Mouse (Mus musculus) common myeloid progenitor, adult 5-6 weeks (primary cell): ENCODE data around the gene Adamts14. TPM values are rescaled to one million over a fixed set of nuclear protein-coding genes. Genes with fewer than 3 reads are reported as not detected.

Experiments
- ATAC-seq: replicated peaks from 2 replicates; pipeline ENCODE4 v1.8.0; 2016; ENCODE audit warnings: low read depth, mild to moderate bottlenecking, moderate TSS enrichment, inconsistent platforms; ENCODE audit not compliant: poor library complexity, severe bottlenecking
- total RNA-seq: library from RNA; stranded (forward); fragments of 200-1000, 187-1606 nt; gene quantifications from 2 replicates; pipeline ENCODE4 v1.2.3, GENCODE M21; 2017

Adamts14 gene
- total RNA-seq, 1 experiment from 2014 or later, result 0.14 TPM

GRCm38 (mm10) chr10:61236683-61237390 lies 36.4 kb downstream of the Adamts14 start:
- ATAC-seq, result no peak

- no peak for ATAC-seq
These were observed 37.5 kb downstream of the Adamts14 start for GRCm38 (mm10) chr10:61235677-61236267.

GRCm38 (mm10) chr10:61234319-61234718 lies 38.9 kb downstream of the Adamts14 start:
- ATAC-seq, result no peak

GRCm38 (mm10) chr10:61232858-61233567 lies 40.2 kb downstream of the Adamts14 start:
- ATAC-seq, result no peak

- no peak for ATAC-seq
These were observed 41.5 kb downstream of the Adamts14 start for GRCm38 (mm10) chr10:61231756-61232155.

- ATAC-seq, result no peak
These were observed 46.3 kb downstream of the Adamts14 start for GRCm38 (mm10) chr10:61226784-61227396.

GRCm38 (mm10) chr10:61225694-61226093 lies 47.5 kb downstream of the Adamts14 start:
- no peak for ATAC-seq

GRCm38 (mm10) chr10:61219318-61219717 lies 53.9 kb downstream of the Adamts14 start:
- no peak for ATAC-seq

- peak; percentile 57; the same call in 1 of the 2 replicates for ATAC-seq
These were observed 57.1 kb downstream of the Adamts14 start for GRCm38 (mm10) chr10:61216163-61216562.

- no peak for ATAC-seq
These were observed 57.6 kb downstream of the Adamts14 start for GRCm38 (mm10) chr10:61215658-61216057.

- no peak for ATAC-seq
These were observed 60.4 kb downstream of the Adamts14 start for GRCm38 (mm10) chr10:61212817-61213216.

GRCm38 (mm10) chr10:61211743-61212142 lies 61.5 kb downstream of the Adamts14 start:
- ATAC-seq, result peak; percentile 75

GRCm38 (mm10) chr10:61211105-61211504 lies 62.1 kb downstream of the Adamts14 start:
- ATAC-seq, result no peak

- no peak for ATAC-seq
These were observed 65.0 kb downstream of the Adamts14 start for GRCm38 (mm10) chr10:61208114-61208684.

GRCm38 (mm10) chr10:61203930-61204329 lies 69.3 kb downstream of the Adamts14 start:
- ATAC-seq, result no peak

- no peak for ATAC-seq
These were observed 71.5 kb downstream of the Adamts14 start for GRCm38 (mm10) chr10:61201596-61202318.

- no peak for ATAC-seq
These were observed 72.2 kb downstream of the Adamts14 start for GRCm38 (mm10) chr10:61200998-61201397.

GRCm38 (mm10) chr10:61200232-61200820 lies 72.9 kb downstream of the Adamts14 start:
- no peak for ATAC-seq

GRCm38 (mm10) chr10:61199566-61200213 lies 73.5 kb downstream of the Adamts14 start:
- ATAC-seq, result peak; percentile 88
